Mouse (Mus musculus) cerebellum, adult 2 months (tissue): ENCODE data around the gene Gtf3a.

ENCODE experiments used
- CTCF ChIP-seq: fragments of 200-500 bp; IDR thresholded peaks from 2 replicates; pipeline ENCODE4 v1.5.1; 2011; ENCODE audit warnings: low read depth, mild to moderate bottlenecking, control low read depth, low read length, moderate library complexity, borderline replicate concordance; ENCODE audit not compliant: insufficient read depth
- POLR2A ChIP-seq: fragments of 200-500 bp; IDR thresholded peaks from 2 replicates; pipeline ENCODE4 v1.6.1; 2011; ENCODE audit warnings: low read length, control low read depth, borderline replicate concordance; ENCODE audit not compliant: insufficient read depth

GRCm38 (mm10) chr5:146994973-146995372, 46.5 kb downstream of the Gtf3a start:
- TF ChIP-seq POLR2A (no peak), CTCF (no peak)
